Mouse (Mus musculus) embryonic fibroblast, embryonic 13.5 days (primary cell): Measurements from ENCODE around the gene Ankrd13c. TPM values are rescaled to one million over a fixed set of nuclear protein-coding genes. Genes with fewer than 3 reads are reported as not detected.
A peak's percentile ranks its signal among the peaks of the same experiment; 100 is the strongest.
"Not testable (repeated sequence)": the region's sequence is repeated elsewhere in the genome, so short reads cannot be mapped to it uniquely, and the experiment has no call there.

Experiments used
- H3K27ac ChIP-seq: 2 replicates; pipeline ENCODE4 v1.5.1; 2012; ENCODE audit warnings: low read length, control low read depth, inconsistent platforms; ENCODE audit not compliant: insufficient read depth
- H3K4me1 ChIP-seq: 2 replicates; pipeline ENCODE4 v1.6.1; 2011; ENCODE audit warnings: low read length; ENCODE audit not compliant: control insufficient read depth, insufficient read depth
- H3K4me3 ChIP-seq: 2 replicates; pipeline ENCODE4 v1.5.1; 2011; ENCODE audit warnings: mild to moderate bottlenecking, control low read depth, low read length; ENCODE audit not compliant: insufficient read depth
- CTCF ChIP-seq: IDR thresholded peaks from 2 replicates; pipeline ENCODE4 v1.5.1; 2011; ENCODE audit warnings: mild to moderate bottlenecking, control low read depth, low read length, moderate library complexity, borderline replicate concordance; ENCODE audit not compliant: insufficient read depth
- POLR2A ChIP-seq: IDR thresholded peaks from 2 replicates; pipeline ENCODE4 v1.6.1; 2011; ENCODE audit warnings: low read depth, mild to moderate bottlenecking, control low read depth, low read length, moderate library complexity
- polyA plus RNA-seq: library from polyadenylated mRNA; stranded (reverse); fragments of >200 nt; gene quantifications from 2 replicates; pipeline ENCODE4 v1.2.4, GENCODE M21; 2011; ENCODE audit warnings: low read depth; ENCODE audit not compliant: missing spikeins, insufficient read length

Ankrd13c gene
- polyA plus RNA-seq, 1 experiment, result 39.3 TPM

- Histone ChIP-seq H3K4me1 (no peaks in the 10 kb centered on the region), H3K4me3 (peak within 1 kb of the TSS; percentile 50), H3K27ac (no peak within 1 kb of the TSS)
- TF ChIP-seq POLR2A, result peak; percentile 99
- TF ChIP-seq CTCF, result no peak
These were observed 22.2 kb upstream of the Ankrd13c start, which contains the start of gene Cth for GRCm38 (mm10) chr3:157924692-157925328. Gene Cth, minus strand, starts transcription at chr3:157925077.

- Histone ChIP-seq H3K4me3 (no peak overlapping the region), H3K4me1 (no peaks in the 10 kb centered on the region), H3K27ac (no peak overlapping the region)
- TF ChIP-seq POLR2A, result no peak
- TF ChIP-seq CTCF, result no peak
These were observed 21.1 kb upstream of the Ankrd13c start for GRCm38 (mm10) chr3:157925706-157926510.

GRCm38 (mm10) chr3:157926761-157927160, 20.3 kb upstream of the Ankrd13c start:
- Histone ChIP-seq H3K4me3 (no peak overlapping the region), H3K4me1 (no peaks in the 10 kb centered on the region), H3K27ac (no peak overlapping the region)
- TF ChIP-seq POLR2A, result no peak
- no peak for TF ChIP-seq CTCF

GRCm38 (mm10) chr3:157928731-157929130, 18.3 kb upstream of the Ankrd13c start:
- TF ChIP-seq POLR2A (no peak), CTCF (no peak)
- Histone ChIP-seq H3K27ac (no peak overlapping the region), H3K4me3 (no peak overlapping the region), H3K4me1 (no peaks in the 10 kb centered on the region)

GRCm38 (mm10) chr3:157929417-157929816, 17.6 kb upstream of the Ankrd13c start:
- Histone ChIP-seq H3K4me1 (peaks cover 3% of the 10 kb centered on the region; the same call in 1 of the 2 replicates), H3K4me3 (no peak overlapping the region), H3K27ac (no peak overlapping the region)
- TF ChIP-seq CTCF, result no peak
- no peak for TF ChIP-seq POLR2A

GRCm38 (mm10) chr3:157931592-157931991, 15.4 kb upstream of the Ankrd13c start:
- no peak overlapping the region for H3K27ac ChIP-seq

GRCm38 (mm10) chr3:157932074-157932473, 15.0 kb upstream of the Ankrd13c start:
- no peak for TF ChIP-seq POLR2A
- TF ChIP-seq CTCF, result no peak
- Histone ChIP-seq H3K4me3 (no peak overlapping the region), H3K4me1 (peaks cover 3% of the 10 kb centered on the region; the same call in 1 of the 2 replicates), H3K27ac (no peak overlapping the region)

More at GRCm38 (mm10) chr3:157931592-157931991, 15.4 kb upstream of the Ankrd13c start:
- H3K4me1 ChIP-seq, result peaks cover 3% of the 10 kb centered on the region; the same call in 1 of the 2 replicates
- H3K4me3 ChIP-seq, result no peak overlapping the region
- TF ChIP-seq POLR2A (no peak), CTCF (no peak)

- H3K4me3 ChIP-seq, H3K27ac ChIP-seq, H3K4me1 ChIP-seq: not testable (repeated sequence)
These were observed 13.8 kb upstream of the Ankrd13c start for GRCm38 (mm10) chr3:157933223-157933622.

GRCm38 (mm10) chr3:157934301-157934823, 12.7 kb upstream of the Ankrd13c start:
- peaks cover 3% of the 10 kb centered on the region; the same call in 1 of the 2 replicates for H3K4me1 ChIP-seq
- no peak for TF ChIP-seq CTCF
- TF ChIP-seq POLR2A, result no peak
- peak overlapping the region; percentile 31; the same call in 1 of the 2 replicates for H3K27ac ChIP-seq
- H3K4me3 ChIP-seq, result no peak overlapping the region

GRCm38 (mm10) chr3:157938585-157938984, 8.5 kb upstream of the Ankrd13c start:
- Histone ChIP-seq H3K27ac (no peak overlapping the region), H3K4me1 (peaks cover 3% of the 10 kb centered on the region; the same call in 1 of the 2 replicates), H3K4me3 (no peak overlapping the region)
- TF ChIP-seq POLR2A, result no peak
- no peak for TF ChIP-seq CTCF
